Mouse (Mus musculus) stomach, postnatal 0 days (tissue): ENCODE measurements at regions not wholly inside any gene's neighbourhood (a gene's known extent, or its start where the extent isn't known, plus 50 kb on each side); places are given as distances from the start of the nearest gene placed in this dataset.

Source experiments
- ATAC-seq: fragments of 200-750 bp; cut with Nextera tagmentation; 2 replicates; pipeline ENCODE4 v1.8.0; 2017; ENCODE audit not compliant: low FRiP score, low TSS enrichment
- DNase-seq: peaks from one replicate; pipeline ENCODE4 v3.0.0-alpha.2; 2016; ENCODE audit warnings: low spot score
- H3K27ac ChIP-seq: fragments of 300-500 bp; sonication (generic); replicated peaks from 2 replicates; pipeline ENCODE4 v1.5.1; 2014; ENCODE audit warnings: mild to moderate bottlenecking, control low read depth
- H3K27me3 ChIP-seq: fragments of 300-500 bp; sonication (generic); 2 replicates; pipeline ENCODE4 v1.6.1; 2014; ENCODE audit warnings: low read length; ENCODE audit not compliant: control insufficient read depth, insufficient read depth
- H3K36me3 ChIP-seq: fragments of 300-500 bp; sonication (generic); 2 replicates; pipeline ENCODE4 v1.6.1; 2014; ENCODE audit warnings: low read length, mixed read lengths; ENCODE audit not compliant: control insufficient read depth, insufficient read depth
- H3K4me1 ChIP-seq: fragments of 300-500 bp; sonication (generic); replicated peaks from 2 replicates; pipeline ENCODE4 v1.6.1; 2014; ENCODE audit warnings: antibody characterized with exemption; ENCODE audit not compliant: control insufficient read depth, insufficient read depth
- H3K4me2 ChIP-seq: fragments of 300-500 bp; sonication (generic); replicated peaks from 2 replicates; pipeline ENCODE4 v1.6.1; 2014; ENCODE audit warnings: low read depth, mild to moderate bottlenecking, control low read depth, moderate library complexity
- H3K4me3 ChIP-seq: fragments of 300-500 bp; sonication (generic); 2 replicates; pipeline ENCODE4 v1.5.1; 2014; ENCODE audit warnings: low read depth, low read length, control low read depth
- H3K9ac ChIP-seq: fragments of 300-500 bp; sonication (generic); 2 replicates; pipeline ENCODE4 v1.6.1; 2014; ENCODE audit warnings: mild to moderate bottlenecking, low read length, control low read depth, mixed read lengths
- H3K9me3 ChIP-seq: fragments of 300-500 bp; sonication (generic); 2 replicates; pipeline ENCODE4 v1.6.1; 2016; ENCODE audit warnings: low read length; ENCODE audit not compliant: control insufficient read depth
- CTCF ChIP-seq: IDR thresholded peaks from 2 replicates; pipeline ENCODE4 v1.5.1; 2016; ENCODE audit warnings: antibody characterized with exemption, low read depth, mild to moderate bottlenecking, moderate library complexity
- EP300 ChIP-seq: optimal IDR thresholded peaks from 2 replicates; pipeline ENCODE3; 2016; ENCODE audit warnings: antibody characterized with exemption
- WGBS: fragments of 180-500 bp; shearing (Covaris S2); extraction: QIAGEN DNeasy Blood & Tissue Kit; methylation state at CpG from one replicate; pipeline ENCODE4 v1.1.7; 2014; 5-methylcytosine and 5-hydroxymethylcytosine counted together

DNA sequence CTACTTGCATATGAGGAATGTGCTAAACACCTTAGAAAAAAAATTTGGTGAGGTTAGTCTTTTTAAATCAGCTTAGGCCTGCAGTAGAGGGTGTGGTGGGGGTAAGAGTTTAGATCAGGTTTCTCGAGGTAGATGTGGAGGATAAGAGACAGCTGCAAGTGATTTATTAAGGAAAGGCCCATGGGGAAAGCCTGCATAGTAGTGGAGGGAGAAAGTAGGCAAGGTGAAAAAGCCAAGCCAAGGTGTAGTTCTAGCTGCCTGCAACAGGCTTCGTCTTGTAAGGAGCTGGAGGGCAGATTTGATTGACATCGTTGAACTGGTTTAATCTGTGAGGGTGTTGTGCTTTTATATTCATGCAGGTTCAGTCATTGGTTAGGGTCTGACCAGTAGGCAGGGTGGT is 182.2 kb upstream of the Slc30a5 start:
- Histone ChIP-seq H3K4me2 (no peak overlapping the region), H3K4me3 (no peak overlapping the region), H3K4me1 (no peaks in the 10 kb centered on the region), H3K9ac (no peak overlapping the region), H3K27ac (no peak overlapping the region), H3K27me3 (no peaks in the 10 kb centered on the region), H3K36me3 (no peaks in the 10 kb centered on the region), H3K9me3 (no peaks in the 10 kb centered on the region)
- TF ChIP-seq EP300: peak; percentile 65
- TF ChIP-seq CTCF: no peak
- 58% methylated on average over 3 of the region's 3 CpGs for WGBS
- DNase-seq (no peak), ATAC-seq (peak; percentile 53; the same call in 1 of the 2 replicates)

GRCm38 (mm10) chr13:101013604-101014003 is 180.4 kb upstream of the Slc30a5 start:
- no peak for DNase-seq
- no peaks in the 10 kb centered on the region for H3K36me3 ChIP-seq
- H3K9ac ChIP-seq: no peak overlapping the region
- TF ChIP-seq CTCF (no peak), EP300 (no peak)
- no peak overlapping the region for H3K4me2 ChIP-seq
- no peak overlapping the region for H3K27ac ChIP-seq
- no peak for ATAC-seq
- WGBS: 87% methylated on average over 2 of the region's 2 CpGs
- no peaks in the 10 kb centered on the region for H3K27me3 ChIP-seq
- no peaks in the 10 kb centered on the region for H3K4me1 ChIP-seq
- H3K9me3 ChIP-seq: no peaks in the 10 kb centered on the region
- H3K4me3 ChIP-seq: no peak overlapping the region

DNA sequence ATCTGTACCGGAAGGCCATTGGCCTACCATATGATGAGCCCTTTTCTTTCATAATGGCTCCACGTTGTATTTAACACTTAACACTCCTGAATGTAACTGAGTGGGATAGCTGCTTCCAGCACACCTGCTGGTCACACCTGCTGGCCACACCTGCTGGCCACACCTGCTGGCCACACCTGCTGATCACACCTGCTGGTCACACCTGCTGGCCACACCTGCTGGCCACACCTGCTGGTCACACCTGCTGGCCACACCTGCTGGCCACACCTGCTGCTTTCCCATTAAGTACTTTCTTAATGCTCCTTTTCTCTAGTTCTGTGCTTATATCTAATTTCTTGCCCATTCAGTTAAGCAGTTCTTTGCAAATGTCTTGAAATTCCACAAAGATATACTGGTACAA is 157.4 kb upstream of the Slc30a5 start:
- Histone ChIP-seq H3K36me3 (no peaks in the 10 kb centered on the region), H3K4me3 (no peak overlapping the region), H3K9me3 (no peaks in the 10 kb centered on the region), H3K27ac (no peak overlapping the region), H3K4me1 (no peaks in the 10 kb centered on the region), H3K9ac (no peak overlapping the region), H3K4me2 (no peak overlapping the region), H3K27me3 (no peaks in the 10 kb centered on the region)
- WGBS: 87% methylated on average over 2 of the region's 2 CpGs
- TF ChIP-seq EP300 (no peak), CTCF (no peak)
- DNase-seq: no peak
- ATAC-seq: no peak

- no peak for DNase-seq
Observed at GRCm38 (mm10) chr13:100988671-100989531, 155.7 kb upstream of the Slc30a5 start.

DNA sequence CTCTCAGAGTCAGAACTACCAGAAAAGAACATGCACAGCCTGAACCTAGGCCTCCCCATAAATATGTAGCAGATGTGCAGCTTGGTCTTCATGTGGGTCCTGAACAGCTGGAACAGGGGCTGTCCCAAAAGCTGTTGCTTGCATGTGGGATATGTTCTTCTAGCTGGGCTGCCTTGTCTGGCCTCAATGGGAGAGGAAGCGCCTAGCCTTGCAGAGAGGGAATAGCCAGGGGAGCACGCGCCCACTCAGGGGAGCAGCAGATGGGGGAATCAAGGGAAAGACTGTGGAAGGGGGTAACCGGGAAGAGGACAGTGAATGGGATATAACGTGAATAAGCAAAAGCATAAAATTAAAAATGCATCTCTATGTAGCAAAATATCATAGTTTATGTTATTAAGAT is 154.9 kb upstream of the Slc30a5 start:
- Histone ChIP-seq H3K9me3 (no peaks in the 10 kb centered on the region), H3K9ac (no peak overlapping the region), H3K4me3 (no peak overlapping the region), H3K4me2 (no peak overlapping the region), H3K4me1 (no peaks in the 10 kb centered on the region), H3K27ac (no peak overlapping the region), H3K36me3 (no peaks in the 10 kb centered on the region), H3K27me3 (no peaks in the 10 kb centered on the region)
- TF ChIP-seq EP300: no peak
- no peak for TF ChIP-seq CTCF
- 90% methylated on average over 5 of the region's 5 CpGs for WGBS
- DNase-seq (no peak), ATAC-seq (no peak)

More at GRCm38 (mm10) chr13:100988671-100989531, 155.7 kb upstream of the Slc30a5 start:
- no peak overlapping the region for H3K4me2 ChIP-seq
- TF ChIP-seq CTCF (0 out of 2 replicates have a peak, but pooled peaks have one; percentile 13), EP300 (no peak)
- no peaks in the 10 kb centered on the region for H3K27me3 ChIP-seq
- no peak overlapping the region for H3K9ac ChIP-seq
- no peak for ATAC-seq
- 62% methylated on average over 13 of the region's 13 CpGs for WGBS
- H3K4me3 ChIP-seq: no peak overlapping the region
- no peaks in the 10 kb centered on the region for H3K4me1 ChIP-seq
- H3K36me3 ChIP-seq: no peaks in the 10 kb centered on the region
- no peak overlapping the region for H3K27ac ChIP-seq
- H3K9me3 ChIP-seq: no peaks in the 10 kb centered on the region

GRCm38 (mm10) chr13:100975741-100976140 is 142.5 kb upstream of the Slc30a5 start:
- no peak for DNase-seq
- TF ChIP-seq EP300 (no peak), CTCF (no peak)
- 52% methylated on average over 3 of the region's 3 CpGs for WGBS

More at GRCm38 (mm10) chr13:100975741-100976140, 142.5 kb upstream of the Slc30a5 start:
- Histone ChIP-seq H3K4me2 (no peak overlapping the region), H3K27ac (no peak overlapping the region), H3K27me3 (no peaks in the 10 kb centered on the region), H3K9me3 (no peaks in the 10 kb centered on the region), H3K9ac (no peak overlapping the region), H3K4me1 (no peaks in the 10 kb centered on the region), H3K36me3 (no peaks in the 10 kb centered on the region), H3K4me3 (no peak overlapping the region)
- no peak for ATAC-seq
